Mouse (Mus musculus) forebrain, embryonic 14.5 days (tissue): ENCODE data around the gene Fgd5. TPM values are rescaled to one million over a fixed set of nuclear protein-coding genes. Genes with fewer than 3 reads are reported as not detected.
A peak's percentile ranks its signal among the peaks of the same experiment; 100 is the strongest.

Experiments used
- ATAC-seq: fragments of 200-750 bp; cut with Nextera tagmentation; 2 replicates; pipeline ENCODE4 v1.8.0; 2017; ENCODE audit warnings: mild to moderate bottlenecking, moderate library complexity
- DNase-seq: peaks from one replicate; pipeline ENCODE4 v3.0.0-alpha.2; 2015; ENCODE audit warnings: low spot score
- H3K27ac ChIP-seq: fragments of 300-500 bp; sonication (generic); 2 replicates; pipeline ENCODE4 v1.5.1; 2014; ENCODE audit warnings: low read depth, mild to moderate bottlenecking, control low read depth, low read length, moderate library complexity
- H3K27me3 ChIP-seq: fragments of 300-500 bp; sonication (generic); replicated peaks from 2 replicates; pipeline ENCODE4 v1.6.1; 2014; ENCODE audit warnings: low read length, control low read depth, mixed read lengths; ENCODE audit not compliant: control insufficient read depth, insufficient read depth
- H3K36me3 ChIP-seq: fragments of 300-500 bp; sonication (generic); 2 replicates; pipeline ENCODE4 v1.6.1; 2014; ENCODE audit warnings: low read length, control low read depth; ENCODE audit not compliant: control insufficient read depth, insufficient read depth
- H3K4me1 ChIP-seq: fragments of 300-500 bp; sonication (generic); 2 replicates; pipeline ENCODE4 v1.6.1; 2014; ENCODE audit warnings: antibody characterized with exemption, low read length, control low read depth; ENCODE audit not compliant: control insufficient read depth, insufficient read depth
- H3K4me2 ChIP-seq: fragments of 300-500 bp; sonication (generic); 2 replicates; pipeline ENCODE4 v1.6.1; 2014; ENCODE audit warnings: mild to moderate bottlenecking, control low read depth, low read length
- H3K4me3 ChIP-seq: fragments of 300-500 bp; sonication (generic); 2 replicates; pipeline ENCODE4 v1.5.1; 2014; ENCODE audit warnings: low read depth, low read length, control low read depth
- H3K9ac ChIP-seq: fragments of 300-500 bp; sonication (generic); 2 replicates; pipeline ENCODE4 v1.6.1; 2014; ENCODE audit warnings: mild to moderate bottlenecking, low read length, control low read depth, moderate library complexity
- H3K9me3 ChIP-seq: fragments of 300-500 bp; sonication (generic); replicated peaks from 2 replicates; pipeline ENCODE4 v1.6.1; 2016; ENCODE audit warnings: low read length, control low read depth, mixed read lengths; ENCODE audit not compliant: control insufficient read depth
- WGBS: fragments of 180-500 bp; shearing (Covaris S2); extraction: QIAGEN DNeasy Blood & Tissue Kit; methylation state at CpG from one replicate; pipeline ENCODE4 v1.1.7; 2014; 5-methylcytosine and 5-hydroxymethylcytosine counted together
- polyA plus RNA-seq: library from polyadenylated mRNA; unstranded; fragments of >200 nt; fragmentation: Nextera tagmentation; extraction: Ambion mirVana; gene quantifications from 2 replicates; pipeline ENCODE4 v1.2.1, GENCODE M21; 2014

Fgd5 gene
- polyA plus RNA-seq, 1 experiment from 2014 or later: 5.6 TPM

GRCm38 (mm10) chr6:92036372-92036771, 57.7 kb downstream of the Fgd5 start:
- peak; percentile 6 for DNase-seq
- H3K4me3 ChIP-seq: no peak overlapping the region

GRCm38 (mm10) chr6:92038158-92038557, 59.5 kb downstream of the Fgd5 start:
- WGBS: 75% methylated on average over 3 of the region's 3 CpGs

More at GRCm38 (mm10) chr6:92036372-92036771, 57.7 kb downstream of the Fgd5 start:
- H3K9ac ChIP-seq: no peak overlapping the region
- no peaks in the 10 kb centered on the region for H3K36me3 ChIP-seq
- no peak for ATAC-seq
- no peak overlapping the region for H3K4me2 ChIP-seq
- H3K4me1 ChIP-seq: no peaks in the 10 kb centered on the region
- 48% methylated on average over 5 of the region's 5 CpGs for WGBS
- no peaks in the 10 kb centered on the region for H3K9me3 ChIP-seq
- H3K27ac ChIP-seq: no peak overlapping the region
- no peaks in the 10 kb centered on the region for H3K27me3 ChIP-seq

GRCm38 (mm10) chr6:92041271-92041670, 62.6 kb downstream of the Fgd5 start:
- Histone ChIP-seq H3K4me1 (no peaks in the 10 kb centered on the region), H3K9me3 (no peaks in the 10 kb centered on the region), H3K27me3 (no peaks in the 10 kb centered on the region), H3K27ac (no peak overlapping the region), H3K4me3 (no peak overlapping the region), H3K9ac (no peak overlapping the region), H3K4me2 (no peak overlapping the region), H3K36me3 (no peaks in the 10 kb centered on the region)
- 71% methylated on average over 5 of the region's 5 CpGs for WGBS
- DNase-seq (peak; percentile 7), ATAC-seq (no peak)

More at GRCm38 (mm10) chr6:92038158-92038557, 59.5 kb downstream of the Fgd5 start:
- Histone ChIP-seq H3K27me3 (no peaks in the 10 kb centered on the region), H3K9ac (no peak overlapping the region), H3K36me3 (no peaks in the 10 kb centered on the region), H3K9me3 (no peaks in the 10 kb centered on the region), H3K27ac (no peak overlapping the region), H3K4me1 (no peaks in the 10 kb centered on the region), H3K4me2 (no peak overlapping the region), H3K4me3 (no peak overlapping the region)
- ATAC-seq (no peak), DNase-seq (no peak)

- no peaks in the 10 kb centered on the region for H3K9me3 ChIP-seq
- no peak overlapping the region for H3K4me3 ChIP-seq
- no peaks in the 10 kb centered on the region for H3K27me3 ChIP-seq
- no peaks in the 10 kb centered on the region for H3K36me3 ChIP-seq
- ATAC-seq (no peak; the same call in 1 of the 2 replicates), DNase-seq (peak; percentile 57)
- WGBS: 63% methylated on average over 4 of the region's 4 CpGs
- H3K4me1 ChIP-seq: no peaks in the 10 kb centered on the region
- H3K9ac ChIP-seq: no peak overlapping the region
- H3K27ac ChIP-seq: no peak overlapping the region
- H3K4me2 ChIP-seq: no peak overlapping the region
Observed at GRCm38 (mm10) chr6:92042055-92042454, 63.4 kb downstream of the Fgd5 start.

- Histone ChIP-seq H3K27ac (no peak overlapping the region), H3K4me1 (no peaks in the 10 kb centered on the region), H3K9ac (no peak overlapping the region), H3K4me3 (no peak overlapping the region), H3K9me3 (no peaks in the 10 kb centered on the region), H3K4me2 (no peak overlapping the region), H3K36me3 (no peaks in the 10 kb centered on the region), H3K27me3 (no peaks in the 10 kb centered on the region)
- DNase-seq: no peak
- 100% methylated on average over 1 of the region's 1 CpGs for WGBS
- ATAC-seq: no peak
Observed at GRCm38 (mm10) chr6:92042850-92043249, 64.2 kb downstream of the Fgd5 start.

GRCm38 (mm10) chr6:92057768-92058167, 79.1 kb downstream of the Fgd5 start:
- H3K27ac ChIP-seq: no peak overlapping the region
- H3K4me3 ChIP-seq: no peak overlapping the region
- DNase-seq: peak; percentile 23
- WGBS: 50% methylated on average over 2 of the region's 2 CpGs
- H3K4me2 ChIP-seq: no peak overlapping the region
- H3K4me1 ChIP-seq: no peaks in the 10 kb centered on the region
- no peaks in the 10 kb centered on the region for H3K27me3 ChIP-seq
- H3K9ac ChIP-seq: no peak overlapping the region
- ATAC-seq: no peak
- H3K9me3 ChIP-seq: no peaks in the 10 kb centered on the region
- no peaks in the 10 kb centered on the region for H3K36me3 ChIP-seq

GRCm38 (mm10) chr6:92061725-92062124, 83.0 kb downstream of the Fgd5 start:
- Histone ChIP-seq H3K9me3 (no peaks in the 10 kb centered on the region), H3K4me1 (no peaks in the 10 kb centered on the region), H3K9ac (no peak overlapping the region), H3K36me3 (no peaks in the 10 kb centered on the region), H3K4me3 (no peak overlapping the region), H3K27me3 (no peaks in the 10 kb centered on the region), H3K27ac (no peak overlapping the region), H3K4me2 (no peak overlapping the region)
- WGBS: 56% methylated on average over 5 of the region's 5 CpGs
- no peak for DNase-seq
- no peak for ATAC-seq

GRCm38 (mm10) chr6:92063452-92063851, 84.8 kb downstream of the Fgd5 start:
- H3K27me3 ChIP-seq: no peaks in the 10 kb centered on the region
- ATAC-seq (no peak), DNase-seq (no peak)
- H3K4me1 ChIP-seq: no peaks in the 10 kb centered on the region
- H3K27ac ChIP-seq: no peak overlapping the region
- no peak overlapping the region for H3K9ac ChIP-seq
- H3K9me3 ChIP-seq: no peaks in the 10 kb centered on the region
- WGBS: 75% methylated on average over 2 of the region's 2 CpGs
- H3K4me2 ChIP-seq: no peak overlapping the region
- H3K36me3 ChIP-seq: no peaks in the 10 kb centered on the region
- H3K4me3 ChIP-seq: no peak overlapping the region

- no peak overlapping the region for H3K4me2 ChIP-seq
- ATAC-seq (no peak), DNase-seq (no peak)
- no peaks in the 10 kb centered on the region for H3K27me3 ChIP-seq
- H3K4me1 ChIP-seq: no peaks in the 10 kb centered on the region
- no peaks in the 10 kb centered on the region for H3K9me3 ChIP-seq
- no peak overlapping the region for H3K27ac ChIP-seq
- H3K36me3 ChIP-seq: no peaks in the 10 kb centered on the region
- no peak overlapping the region for H3K4me3 ChIP-seq
- no peak overlapping the region for H3K9ac ChIP-seq
- WGBS: 73% methylated on average over 10 of the region's 10 CpGs
Observed at GRCm38 (mm10) chr6:92064101-92064500, 85.4 kb downstream of the Fgd5 start.
